Mouse (Mus musculus): ENCODE data around the gene Palm.

DNA sequence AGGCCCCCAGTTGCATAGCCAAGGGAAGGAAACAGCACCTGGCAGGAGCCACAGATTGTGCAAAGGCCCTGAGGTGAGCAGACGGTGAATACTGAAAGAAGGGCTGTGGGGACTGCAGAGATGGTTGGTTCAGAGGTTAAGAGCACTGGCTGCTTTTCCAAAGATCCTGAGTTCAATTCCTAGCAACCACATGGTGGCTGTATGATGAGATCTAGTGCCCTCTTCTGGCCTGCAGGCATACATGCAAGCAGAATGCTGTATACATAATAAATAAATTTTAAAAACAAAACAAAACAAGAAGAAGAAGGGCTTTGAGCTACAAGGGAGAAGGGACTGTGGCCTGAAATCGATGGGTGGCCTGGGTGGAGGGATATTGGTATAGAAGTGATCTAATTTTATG is 23.7 kb downstream of the Palm start:
- TF ChIP-seq CTCF (IDR thresholded peaks at IDR 0.05; ENCODE audit: insufficient read depth, low read length): no peak
- no peak for TF ChIP-seq POLR2A (IDR thresholded peaks at IDR 0.05; ENCODE audit: borderline replicate concordance, extremely low read depth, low read depth, low read length)
